16 mouse cellular contexts compared by ENCODE assay signal in the genomic region with DNA sequence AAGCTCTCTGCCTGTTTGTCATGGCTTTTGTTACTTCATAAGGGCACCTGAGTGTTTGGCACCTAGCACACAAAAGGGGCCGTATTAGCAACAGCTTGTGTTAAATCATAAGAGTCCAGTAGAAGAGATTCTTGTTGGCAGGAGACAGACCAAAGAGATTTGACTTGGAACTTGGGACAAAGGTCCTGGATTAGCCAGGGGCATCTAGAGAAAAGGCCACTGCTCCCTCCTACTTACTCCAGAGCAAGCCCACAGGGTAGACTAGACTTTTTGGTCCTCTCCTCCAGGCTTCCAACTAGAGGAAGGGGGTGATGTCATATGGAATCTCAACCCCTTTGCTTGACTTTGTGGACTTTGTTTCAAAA. TPM values are rescaled to one million over a fixed set of nuclear protein-coding genes. Genes with fewer than 3 reads are reported as not detected.
DNase-seq lines count a peak whose midpoint lies in the region; ATAC-seq and TF ChIP-seq lines count a peak whose summit lies in the region.
"Had no signal": no experiment of that assay in that cellular context is flagged by ENCODE, and none has a peak within 500 bp of the region (broad histone marks: within the 10 kb centered on the region; RNA-seq: fewer than 3 reads in every experiment).

No protein-coding gene starts in this region.

- no peak for TF ChIP-seq CTCF in lung, adult 2 months (IDR thresholded peaks at IDR 0.05; ENCODE audit: insufficient read depth, low read length)
- TF ChIP-seq CTCF in small intestine, adult 2 months (IDR thresholded peaks at IDR 0.05; ENCODE audit: extremely low read depth, insufficient read length, insufficient replicate concordance, low read depth, low read length): no peak

- H3K27ac ChIP-seq in lung, embryonic 16.5 days (ENCODE audit: low read length): peak overlapping the region; percentile 84
- peak overlapping the region; percentile 92 for H3K27ac ChIP-seq in intestine, embryonic 15.5 days
- peak overlapping the region; percentile 96 for H3K27ac ChIP-seq in small intestine, adult 2 months (ENCODE audit: insufficient read depth, low read depth, low read length)
- H3K27ac ChIP-seq in limb, embryonic 10.5 days: no peak overlapping the region
- H3K27ac ChIP-seq: macrophage had no signal

- TF ChIP-seq POLR2A in lung, adult 2 months (IDR thresholded peaks at IDR 0.05; ENCODE audit: borderline replicate concordance, extremely low read depth, low read depth, low read length): no peak
- TF ChIP-seq POLR2A in small intestine, adult 2 months (IDR thresholded peaks at IDR 0.05; ENCODE audit: low read depth, low read length): no peak

- H3K9ac ChIP-seq in lung, embryonic 16.5 days (ENCODE audit: low read length): 0 out of 2 replicates have a peak overlapping the region, but pooled peaks have one; percentile 14
- H3K9ac ChIP-seq in intestine, embryonic 15.5 days: no peak overlapping the region

- ATAC-seq in lung, embryonic 16.5 days (ENCODE audit: low read depth): no peak
- ATAC-seq in intestine, embryonic 15.5 days: no peak
- ATAC-seq: inflammation-experienced regulatory T-cells, adult 6 months had no signal

- peak overlapping the region; percentile 38 for H3K4me2 ChIP-seq in lung, embryonic 16.5 days (ENCODE audit: low read depth, low read length)
- H3K4me2 ChIP-seq in intestine, embryonic 15.5 days (replicated peaks): peak overlapping the region; percentile 97

- H3K4me3 ChIP-seq in lung, embryonic 16.5 days (ENCODE audit: low read length): no peak overlapping the region
- no peak overlapping the region for H3K4me3 ChIP-seq in lung, adult 2 months (replicated peaks; ENCODE audit: extremely low read depth, low read depth, low read length)
- H3K4me3 ChIP-seq in intestine, embryonic 15.5 days (replicated peaks): peak overlapping the region; percentile 80; the same call in 1 of the 2 replicates
- H3K4me3 ChIP-seq in small intestine, adult 2 months (ENCODE audit: low read depth, low read length): no peak overlapping the region
- no peak overlapping the region for H3K4me3 ChIP-seq in limb, embryonic 10.5 days

- no peaks in the 10 kb centered on the region for H3K9me3 ChIP-seq in lung, embryonic 16.5 days (ENCODE audit: control insufficient read depth, low read length)
- H3K9me3 ChIP-seq in intestine, embryonic 15.5 days: no peaks in the 10 kb centered on the region
- H3K9me3 ChIP-seq in limb, embryonic 10.5 days (replicated peaks): no peaks in the 10 kb centered on the region
- H3K9me3 ChIP-seq: forebrain, embryonic 10.5 days had no signal

- WGBS in lung, embryonic 16.5 days: 69% methylated on average over 1 of the region's 1 CpGs
- 69% methylated on average over 1 of the region's 1 CpGs for WGBS in lung, adult 2 months
- 81% methylated on average over 1 of the region's 1 CpGs for WGBS in intestine, embryonic 15.5 days
- WGBS in small intestine, adult 2 months: 28% methylated on average over 1 of the region's 1 CpGs
- 97% methylated on average over 1 of the region's 1 CpGs for WGBS in limb, embryonic 10.5 days

- H3K27me3 ChIP-seq in lung, embryonic 16.5 days (ENCODE audit: control insufficient read depth, insufficient read depth, low read depth, low read length): peaks cover 20% of the 10 kb centered on the region
- H3K27me3 ChIP-seq in intestine, embryonic 15.5 days (replicated peaks): peaks cover 15% of the 10 kb centered on the region
- H3K27me3 ChIP-seq in small intestine, adult 2 months (ENCODE audit: control insufficient read depth, insufficient read depth, low read length): no peaks in the 10 kb centered on the region
- H3K27me3 ChIP-seq in limb, embryonic 10.5 days (ENCODE audit: low read depth, poor library complexity, severe bottlenecking): peaks cover 36% of the 10 kb centered on the region

- DNase-seq in kidney, adult 11 months: peak; percentile 61
- DNase-seq in kidney, adult 18-20 months: no peak
- no peak for DNase-seq in lung, adult 2 months
- DNase-seq in natural killer cell, adult 2 months (ENCODE audit: low spot score in 2 of 2): no peak
- no peak for DNase-seq in limb, embryonic 10.5 days (ENCODE audit: low spot score)
- DNase-seq: cerebellum, postnatal 14 days; heart, adult 18-20 months; left cerebral cortex, postnatal 4 days; right cerebral cortex, adult 18-20 months; thymus, postnatal 14 days had no signal

- H3K36me3 ChIP-seq in lung, embryonic 16.5 days (ENCODE audit: control insufficient read depth, insufficient read depth, low read length): peaks cover 4% of the 10 kb centered on the region
- H3K36me3 ChIP-seq in intestine, embryonic 15.5 days: 0 out of 2 replicates have a peak, but pooled peaks cover 2% of the 10 kb centered on the region
- H3K36me3 ChIP-seq in small intestine, adult 2 months (ENCODE audit: control insufficient read depth, insufficient read depth, low read length): peaks cover 3% of the 10 kb centered on the region; the same call in 1 of the 2 replicates
- H3K36me3 ChIP-seq in limb, embryonic 10.5 days: peaks cover 33% of the 10 kb centered on the region

- H3K4me1 ChIP-seq in lung, embryonic 16.5 days (replicated peaks; ENCODE audit: control insufficient read depth, insufficient read depth, low read length): peaks cover 48% of the 10 kb centered on the region
- H3K4me1 ChIP-seq in lung, adult 2 months (ENCODE audit: control insufficient read depth, insufficient read depth, low read length): peaks cover 26% of the 10 kb centered on the region
- peaks cover 45% of the 10 kb centered on the region for H3K4me1 ChIP-seq in intestine, embryonic 15.5 days (replicated peaks)
- peaks cover 27% of the 10 kb centered on the region for H3K4me1 ChIP-seq in small intestine, adult 2 months (ENCODE audit: control insufficient read depth, insufficient read depth, insufficient read length, low read length)
- H3K4me1 ChIP-seq in limb, embryonic 10.5 days: peaks cover 55% of the 10 kb centered on the region

RNA-seq across cellular contexts. Expression of gene Cenpb, which starts 3.9 kb away (rescaled TPM):
- 8.4 and 9.5 TPM in 2 replicates for polyA plus RNA-seq in lung, embryonic 16.5 days (2015; fragmentation: Nextera tagmentation; extraction: Ambion mirVana)
- 131 and 138 TPM in 2 replicates for polyA plus RNA-seq in lung, adult 2 months (2012; rRNA removed)
- polyA plus RNA-seq in intestine, embryonic 15.5 days (2015; fragmentation: Nextera tagmentation; extraction: Ambion mirVana): 12.5 and 12.6 TPM in 2 replicates
- polyA plus RNA-seq in small intestine, adult 2 months (2012; rRNA removed): 57.7 and 95.1 TPM in 2 replicates
- 7.7 and 8.9 TPM in 2 replicates for polyA plus RNA-seq in limb, embryonic 10.5 days (2016; fragmentation: Nextera tagmentation; extraction: Ambion mirVana)

RNA-seq across cellular contexts. Expression of gene Cdc25b, which starts 10.8 kb away (rescaled TPM):
- polyA plus RNA-seq in lung, embryonic 16.5 days (2015; fragmentation: Nextera tagmentation; extraction: Ambion mirVana): 61.0 TPM in 2 replicates
- polyA plus RNA-seq in lung, adult 2 months (2012; rRNA removed): 34.5 and 39.1 TPM in 2 replicates
- polyA plus RNA-seq in intestine, embryonic 15.5 days (2015; fragmentation: Nextera tagmentation; extraction: Ambion mirVana): 44.6 and 49.8 TPM in 2 replicates
- polyA plus RNA-seq in small intestine, adult 2 months (2012; rRNA removed): 11.6 and 22.4 TPM in 2 replicates
- polyA plus RNA-seq in limb, embryonic 10.5 days (2016; fragmentation: Nextera tagmentation; extraction: Ambion mirVana): 40.8 and 47.4 TPM in 2 replicates

RNA-seq across cellular contexts. Expression of gene Spef1, which starts 11.2 kb away (rescaled TPM):
- 6.5 and 8.8 TPM in 2 replicates for polyA plus RNA-seq in lung, embryonic 16.5 days (2015; fragmentation: Nextera tagmentation; extraction: Ambion mirVana)
- 16.6 and 19.2 TPM in 2 replicates for polyA plus RNA-seq in lung, adult 2 months (2012; rRNA removed)
- polyA plus RNA-seq in intestine, embryonic 15.5 days (2015; fragmentation: Nextera tagmentation; extraction: Ambion mirVana): 3.9 and 4.3 TPM in 2 replicates
- polyA plus RNA-seq in small intestine, adult 2 months (2012; rRNA removed): 5.6 and 8.2 TPM in 2 replicates
- polyA plus RNA-seq in limb, embryonic 10.5 days (2016; fragmentation: Nextera tagmentation; extraction: Ambion mirVana): 1.7 and 3.4 TPM in 2 replicates

RNA-seq across cellular contexts. Expression of gene 1700037H04Rik, which starts 16.0 kb away (rescaled TPM):
- 57.9 and 63.5 TPM in 2 replicates for polyA plus RNA-seq in lung, embryonic 16.5 days (2015; fragmentation: Nextera tagmentation; extraction: Ambion mirVana)
- polyA plus RNA-seq in lung, adult 2 months (2012; rRNA removed): 67.6 and 76.4 TPM in 2 replicates
- polyA plus RNA-seq in intestine, embryonic 15.5 days (2015; fragmentation: Nextera tagmentation; extraction: Ambion mirVana): 98.6 and 110 TPM in 2 replicates
- polyA plus RNA-seq in small intestine, adult 2 months (2012; rRNA removed): 52.3 and 57.2 TPM in 2 replicates
- polyA plus RNA-seq in limb, embryonic 10.5 days (2016; fragmentation: Nextera tagmentation; extraction: Ambion mirVana): 87.5 and 97.4 TPM in 2 replicates

RNA-seq across cellular contexts. Expression of gene Ap5s1, which starts 31.0 kb away (rescaled TPM):
- polyA plus RNA-seq in lung, embryonic 16.5 days (2015; fragmentation: Nextera tagmentation; extraction: Ambion mirVana): 29.0 and 29.7 TPM in 2 replicates
- polyA plus RNA-seq in lung, adult 2 months (2012; rRNA removed): 44.5 and 46.4 TPM in 2 replicates
- polyA plus RNA-seq in intestine, embryonic 15.5 days (2015; fragmentation: Nextera tagmentation; extraction: Ambion mirVana): 22.0 and 26.1 TPM in 2 replicates
- polyA plus RNA-seq in small intestine, adult 2 months (2012; rRNA removed): 37.1 and 90.0 TPM in 2 replicates
- 18.9 and 22.6 TPM in 2 replicates for polyA plus RNA-seq in limb, embryonic 10.5 days (2016; fragmentation: Nextera tagmentation; extraction: Ambion mirVana)
